Mouse (Mus musculus) CD4-positive, CD25-positive, alpha-beta regulatory T cell, adult 2 months (primary cell): ENCODE data around the gene Adgrb2.

ENCODE experiments used
- DNase-seq: peaks from one replicate; pipeline ENCODE4 v3.0.0-alpha.2; 2012; ENCODE audit warnings: low read depth, low spot score

Gene Adgrb2

DNA sequence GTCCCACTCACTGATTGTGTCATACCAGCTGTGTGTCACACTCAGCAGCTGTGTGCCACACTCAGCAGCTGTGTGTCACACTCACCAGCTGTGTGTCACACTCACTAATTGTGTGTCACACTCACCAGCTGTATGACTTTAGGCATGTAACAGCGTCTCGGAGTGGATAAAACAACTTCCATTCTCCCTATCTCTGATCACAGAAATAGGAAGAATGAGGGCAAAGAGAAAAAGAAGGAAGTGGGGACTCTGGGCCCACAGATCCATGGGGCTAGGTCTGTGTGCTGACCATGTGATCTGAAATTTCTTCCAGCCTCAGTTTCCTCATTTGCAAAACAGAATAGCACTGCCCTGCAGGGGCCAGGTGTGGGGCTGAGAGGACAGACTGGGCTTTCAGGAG, 87.1 kb downstream of the Adgrb2 start:
- no peak for DNase-seq
